Mouse (Mus musculus) layer of hippocampus, adult 2 months (tissue): Measurements from ENCODE around the gene Tmem168. TPM values are rescaled to one million over a fixed set of nuclear protein-coding genes. Genes with fewer than 3 reads are reported as not detected.

ENCODE experiments used
- DNase-seq, 2 experiments: peaks; one replicate each; pipeline ENCODE4 v3.0.0; 2022; ENCODE audit warnings: low spot score in 2 of 2
- H3K27ac ChIP-seq: fragments of 200-600 bp; 2 replicates; pipeline ENCODE4 v1.8.1; 2022
- H3K4me3 ChIP-seq: fragments of 200-600 bp; 2 replicates; pipeline ENCODE4 v1.8.1; 2022; ENCODE audit warnings: mild to moderate bottlenecking
- CTCF ChIP-seq: fragments of 200-600 bp; conservative IDR thresholded peaks from 2 replicates; pipeline ENCODE4 v1.8.1; 2022; ENCODE audit warnings: antibody characterized with exemption, mild to moderate bottlenecking, moderate library complexity
- total RNA-seq, 2 experiments: library from RNA; stranded (reverse); gene quantifications; 2 replicates each; pipeline ENCODE4 v1.2.3; 2021

The Tmem168 gene
- total RNA-seq, 2 experiments from 2014 or later = 14.2 to 16.9 TPM

- no peak for DNase-seq
- no peak overlapping the region for H3K27ac ChIP-seq
- no peak for TF ChIP-seq CTCF
- no peak overlapping the region for H3K4me3 ChIP-seq
These were observed 1.6 kb upstream of the Tmem168 start for GRCm38 (mm10) chr6:13609353-13610140.

GRCm38 (mm10) chr6:13606921-13607620, 829 bp downstream of the Tmem168 start:
- peak in 1 of 2 experiments; percentile 7 for DNase-seq
- Histone ChIP-seq H3K27ac (peak overlapping the region; percentile 94), H3K4me3 (peak overlapping the region; percentile 89)
- TF ChIP-seq CTCF = no peak

GRCm38 (mm10) chr6:13606394-13606793, 1.5 kb downstream of the Tmem168 start:
- Histone ChIP-seq H3K27ac (no peak overlapping the region), H3K4me3 (no peak overlapping the region)
- no peak for TF ChIP-seq CTCF
- no peak for DNase-seq

GRCm38 (mm10) chr6:13603134-13603533, 4.8 kb downstream of the Tmem168 start:
- no peak overlapping the region for H3K4me3 ChIP-seq
- H3K27ac ChIP-seq = no peak overlapping the region
- no peak for DNase-seq
- no peak for TF ChIP-seq CTCF

GRCm38 (mm10) chr6:13601587-13601986, 6.3 kb downstream of the Tmem168 start:
- Histone ChIP-seq H3K27ac (peak overlapping the region; percentile 28; the same call in 1 of the 2 replicates), H3K4me3 (peak overlapping the region; percentile 15; the same call in 1 of the 2 replicates)
- no peak for TF ChIP-seq CTCF
- DNase-seq = peak in 1 of 2 experiments; percentile 20

GRCm38 (mm10) chr6:13598239-13598923, 9.5 kb downstream of the Tmem168 start:
- TF ChIP-seq CTCF = no peak
- no peak overlapping the region for H3K27ac ChIP-seq
- DNase-seq = no peak

GRCm38 (mm10) chr6:13592729-13593345, 15.1 kb downstream of the Tmem168 start:
- H3K4me3 ChIP-seq = no peak overlapping the region
- no peak for DNase-seq
- H3K27ac ChIP-seq = no peak overlapping the region
- no peak for TF ChIP-seq CTCF

More at GRCm38 (mm10) chr6:13598239-13598923, 9.5 kb downstream of the Tmem168 start:
- H3K4me3 ChIP-seq = no peak overlapping the region

- TF ChIP-seq CTCF = no peak
- no peak overlapping the region for H3K4me3 ChIP-seq
- DNase-seq = no peak
- no peak overlapping the region for H3K27ac ChIP-seq
These were observed 21.3 kb downstream of the Tmem168 start for GRCm38 (mm10) chr6:13586560-13586959.

GRCm38 (mm10) chr6:13586154-13586553, 21.7 kb downstream of the Tmem168 start:
- H3K27ac ChIP-seq = no peak overlapping the region
- no peak for TF ChIP-seq CTCF
- no peak for DNase-seq
- no peak overlapping the region for H3K4me3 ChIP-seq

- Histone ChIP-seq H3K27ac (no peak overlapping the region), H3K4me3 (no peak overlapping the region)
- TF ChIP-seq CTCF = no peak
- no peak for DNase-seq
These were observed 23.1 kb downstream of the Tmem168 start for GRCm38 (mm10) chr6:13584788-13585187.

GRCm38 (mm10) chr6:13582075-13582474, 25.8 kb downstream of the Tmem168 start:
- Histone ChIP-seq H3K4me3 (no peak overlapping the region), H3K27ac (no peak overlapping the region)
- TF ChIP-seq CTCF = no peak
- no peak for DNase-seq

GRCm38 (mm10) chr6:13565734-13566133, 42.2 kb downstream of the Tmem168 start:
- DNase-seq = peak in 1 of 2 experiments; percentile 23
- TF ChIP-seq CTCF = peak; percentile 79
- H3K4me3 ChIP-seq = no peak overlapping the region
- no peak overlapping the region for H3K27ac ChIP-seq
